24 mouse cellular contexts compared by ENCODE assay signal in the genomic region with DNA sequence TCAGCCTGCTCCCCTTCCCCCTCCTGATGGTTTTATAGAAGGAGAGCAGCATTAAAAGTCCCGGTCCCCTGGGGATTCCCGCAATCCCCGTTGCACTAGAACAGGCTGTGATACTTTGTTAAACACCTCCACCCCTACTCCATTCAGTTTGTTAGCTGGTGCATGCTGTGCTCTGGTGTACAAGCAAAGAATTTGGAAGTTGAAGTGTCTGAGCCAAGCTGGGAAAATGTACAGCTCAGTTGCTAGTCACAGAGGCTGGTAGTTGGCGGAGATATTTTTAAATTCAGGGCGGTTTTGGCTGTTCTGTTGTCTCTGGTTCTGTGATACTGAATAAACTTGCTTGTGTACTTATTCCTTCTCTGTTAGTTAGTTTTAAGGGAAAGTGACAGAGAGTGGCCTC. TPM values are rescaled to one million over a fixed set of nuclear protein-coding genes. Genes with fewer than 3 reads are reported as not detected.
DNase-seq lines count a peak whose midpoint lies in the region; ATAC-seq and TF ChIP-seq lines count a peak whose summit lies in the region.
"Had no signal": no experiment of that assay in that cellular context is flagged by ENCODE, and none has a peak within 500 bp of the region (broad histone marks: within the 10 kb centered on the region; RNA-seq: fewer than 3 reads in every experiment).

No protein-coding gene starts in this region.

- H3K27me3 ChIP-seq in liver, embryonic 11.5 days (replicated peaks; ENCODE audit: control insufficient read depth, insufficient read depth, low read length) = no peaks in the 10 kb centered on the region
- H3K27me3 ChIP-seq: CH12.LX; hindbrain, embryonic 13.5 days; limb, embryonic 12.5 days; liver, embryonic 15.5 days had no signal

- H3K4me2 ChIP-seq in liver, embryonic 11.5 days = no peak overlapping the region
- H3K4me2 ChIP-seq: hindbrain, embryonic 13.5 days; limb, embryonic 12.5 days; liver, embryonic 15.5 days had no signal

- H3K9me3 ChIP-seq in liver, embryonic 11.5 days (ENCODE audit: control insufficient read depth, low read length) = no peaks in the 10 kb centered on the region
- H3K9me3 ChIP-seq: embryonic facial prominence, embryonic 10.5 days; hindbrain, embryonic 13.5 days; limb, embryonic 12.5 days; liver, embryonic 15.5 days had no signal

- no peak overlapping the region for H3K9ac ChIP-seq in liver, embryonic 11.5 days (ENCODE audit: low read depth, low read length)
- H3K9ac ChIP-seq: hindbrain, embryonic 13.5 days; limb, embryonic 12.5 days; liver, embryonic 15.5 days had no signal

- peaks cover 69% of the 10 kb centered on the region for H3K36me3 ChIP-seq in liver, embryonic 11.5 days (ENCODE audit: control insufficient read depth, insufficient read depth, low read length)

- intact Hi-C loops in left cerebral cortex, adult 2 months (cut with DNase I) = loop anchor here (5.0 kb wide), 1 partner anchor 190 kb away; no protein-coding TSS in a partner anchor

- no peak overlapping the region for H3K27ac ChIP-seq in left cerebral cortex, adult 2 months
- H3K27ac ChIP-seq in liver, embryonic 11.5 days (ENCODE audit: low read depth, low read length) = no peak overlapping the region
- H3K27ac ChIP-seq: embryonic facial prominence, embryonic 10.5 days; hindbrain, embryonic 13.5 days; liver, embryonic 15.5 days had no signal

- H3K4me3 ChIP-seq in left cerebral cortex, adult 2 months = no peak overlapping the region
- H3K4me3 ChIP-seq in liver, embryonic 11.5 days (ENCODE audit: low read depth, low read length) = no peak overlapping the region
- H3K4me3 ChIP-seq: embryonic facial prominence, embryonic 10.5 days; erythroblast, embryonic 14.5 days; hindbrain, embryonic 13.5 days; limb, embryonic 12.5 days; liver, embryonic 15.5 days had no signal

- WGBS in liver, embryonic 11.5 days = 92% methylated on average over 5 of the region's 5 CpGs

- DNase-seq in frontal cortex, postnatal 14 days (ENCODE audit: low spot score in 2 of 2) = no peak
- DNase-seq in right cerebral cortex, adult 18-20 months = peak; percentile 80
- no peak for DNase-seq in right cerebral cortex, postnatal 14 days
- DNase-seq in left cerebral cortex, adult 2 months (ENCODE audit: extremely low spot score in 1 of 2, low spot score in 2 of 2) = peak; percentile 36 to 41
- peak; percentile 92 for DNase-seq in telencephalon, adult 2 months (ENCODE audit: low read depth, low spot score)
- DNase-seq in embryo, embryonic 10 days (ENCODE audit: low spot score) = no peak
- no peak for DNase-seq in liver, embryonic 11.5 days (ENCODE audit: low spot score)
- DNase-seq: adrenal gland, postnatal 25 days; cerebellum, adult 9-11 months; kidney, postnatal 10 days; lung, postnatal 10 days; thymus, postnatal 14 days had no signal

- peak; percentile 90 for ATAC-seq in frontal cortex, adult (ENCODE audit: low TSS enrichment)
- ATAC-seq in liver, embryonic 11.5 days (replicated peaks; ENCODE audit: low FRiP score) = no peak
- ATAC-seq: activated CD4-positive, CD25-positive, alpha-beta regulatory T cell, adult 4 months; intestine, embryonic 16.5 days had no signal

- no peaks in the 10 kb centered on the region for H3K4me1 ChIP-seq in liver, embryonic 11.5 days (replicated peaks; ENCODE audit: control insufficient read depth, insufficient read depth, low read length)
- H3K4me1 ChIP-seq: embryonic facial prominence, embryonic 10.5 days; liver, embryonic 15.5 days had no signal

- no peak for TF ChIP-seq CTCF in left cerebral cortex, adult 2 months (IDR thresholded peaks at IDR 0.05)

RNA-seq across cellular contexts. Expression of a gene that starts 39.5 kb away (rescaled TPM):
- total RNA-seq in left cerebral cortex, adult 2 months (2021) = 1 to 10 TPM; 2.3 to 3.4 TPM
- polyA plus RNA-seq in liver, embryonic 11.5 days (2014; fragmentation: Nextera tagmentation; extraction: Ambion mirVana) = 3.8 and 4.4 TPM in 2 replicates
- total RNA-seq: CH12.LX; megakaryocyte-erythroid progenitor cell, adult 5-6 weeks; monocyte, adult 5-6 weeks had no signal
- polyA plus RNA-seq: activated CD4-positive, CD25-positive, alpha-beta regulatory T cell, adult 4 months; erythroblast, embryonic 14.5 days had no signal

RNA-seq across cellular contexts. Expression of a gene that starts 42.1 kb away (rescaled TPM):
- 1 to 10 TPM; 2.4 to 2.6 TPM for total RNA-seq in left cerebral cortex, adult 2 months (2021)
- polyA plus RNA-seq in liver, embryonic 11.5 days (2014; fragmentation: Nextera tagmentation; extraction: Ambion mirVana) = 1.4 and 5.3 TPM in 2 replicates
- polyA plus RNA-seq: heart, postnatal 0 days; limb, embryonic 12.5 days; liver, embryonic 15.5 days had no signal

RNA-seq across cellular contexts. Expression of a gene that starts 42.6 kb away (rescaled TPM):
- 10 to 100 TPM; 86.4 to 88.9 TPM for total RNA-seq in left cerebral cortex, adult 2 months (2021)
- 175 and 190 TPM in 2 replicates for polyA plus RNA-seq in liver, embryonic 11.5 days (2014; fragmentation: Nextera tagmentation; extraction: Ambion mirVana)

Comparison
In these comparisons a context has a peak if more than half of its experiments do, and no peak if none do; other contexts are left out.
1. DNase-seq: peak in right cerebral cortex, adult 18-20 months (single experiment), left cerebral cortex, adult 2 months (2 of 2) and telencephalon, adult 2 months (single experiment); none in frontal cortex, postnatal 14 days (0 of 2), right cerebral cortex, postnatal 14 days (single experiment), embryo, embryonic 10 days (single experiment) and liver, embryonic 11.5 days (single experiment).